Mouse (Mus musculus): ENCODE results near the gene Atad5. TPM values are rescaled to one million over a fixed set of nuclear protein-coding genes. Genes with fewer than 3 reads are reported as not detected.
A peak's percentile ranks its signal among the peaks of the same experiment; 100 is the strongest.
"Not testable (repeated sequence)": the region's sequence is repeated elsewhere in the genome, so short reads cannot be mapped to it uniquely, and the experiment has no call there.

Gene Atad5
- polyA plus RNA-seq, 1 experiment from 2014 or later, result 4.4 TPM

- no peak overlapping the region for H3K27ac ChIP-seq
- H3K36me3 ChIP-seq, result peaks cover 51% of the 10 kb centered on the region
- H3K4me1 ChIP-seq (replicated peaks), result peaks cover 4% of the 10 kb centered on the region
- WGBS, result 87% methylated on average over 13 of the region's 13 CpGs
- H3K9me3 ChIP-seq (replicated peaks), result no peaks in the 10 kb centered on the region
- H3K27me3 ChIP-seq, result no peaks in the 10 kb centered on the region
- H3K9ac ChIP-seq, result no peak overlapping the region
- no peak overlapping the region for H3K4me2 ChIP-seq
- no peak for ATAC-seq (replicated peaks; ENCODE audit: insufficient number of reproducible peaks, insufficient read depth, low FRiP score, low read depth)
- no peak overlapping the region for H3K4me3 ChIP-seq
These were observed 47.6 kb downstream of the Atad5 start for GRCm38 (mm10) chr11:80136786-80137185.

GRCm38 (mm10) chr11:80137773-80138172, 48.6 kb downstream of the Atad5 start:
- Histone ChIP-seq H3K9ac (no peak overlapping the region), H3K27me3 (no peaks in the 10 kb centered on the region), H3K36me3 (peaks cover 41% of the 10 kb centered on the region), H3K27ac (no peak overlapping the region), H3K4me3 (no peak overlapping the region), H3K9me3 (replicated peaks) (no peaks in the 10 kb centered on the region), H3K4me2 (no peak overlapping the region), H3K4me1 (replicated peaks) (peaks cover 8% of the 10 kb centered on the region)
- no peak for ATAC-seq (replicated peaks; ENCODE audit: insufficient number of reproducible peaks, insufficient read depth, low FRiP score, low read depth)
- WGBS, result 87% methylated on average over 5 of the region's 5 CpGs

- Histone ChIP-seq H3K9me3 (replicated peaks) (no peaks in the 10 kb centered on the region), H3K27ac (peak within 1 kb of the TSS; percentile 81), H3K4me3 (peak within 1 kb of the TSS; percentile 66), H3K9ac (peak within 1 kb of the TSS; percentile 72), H3K27me3 (no peaks in the 10 kb centered on the region), H3K4me2 (peak within 1 kb of the TSS; percentile 83), H3K36me3 (peaks cover 21% of the 10 kb centered on the region), H3K4me1 (replicated peaks) (peaks cover 12% of the 10 kb centered on the region)
- under 1% methylated on average over 40 of the region's 40 CpGs for WGBS
- ATAC-seq (replicated peaks; ENCODE audit: insufficient number of reproducible peaks, insufficient read depth, low FRiP score, low read depth), result peak; percentile 82
These were observed 52.8 kb downstream of the Atad5 start, which contains the start of gene Tefm for GRCm38 (mm10) chr11:80141825-80142521. Gene Tefm, minus strand, starts transcription at chr11:80142175.

- Histone ChIP-seq H3K4me2 (peak overlapping the region; percentile 83), H3K9ac (peak overlapping the region; percentile 72; the same call in 1 of the 2 replicates), H3K27ac (no peak overlapping the region), H3K36me3 (peaks cover 17% of the 10 kb centered on the region), H3K4me1 (replicated peaks) (peaks cover 12% of the 10 kb centered on the region), H3K27me3 (no peaks in the 10 kb centered on the region), H3K9me3 (replicated peaks) (no peaks in the 10 kb centered on the region), H3K4me3 (peak overlapping the region; percentile 66)
- 47% methylated on average over 8 of the region's 8 CpGs for WGBS
- ATAC-seq (replicated peaks; ENCODE audit: insufficient number of reproducible peaks, insufficient read depth, low FRiP score, low read depth), result no peak
These were observed 53.7 kb downstream of the Atad5 start for GRCm38 (mm10) chr11:80142872-80143271.

- no peak overlapping the region for H3K9ac ChIP-seq
- 41% methylated on average over 10 of the region's 10 CpGs for WGBS
- H3K4me2 ChIP-seq, result no peak overlapping the region
These were observed 56.6 kb downstream of the Atad5 start for GRCm38 (mm10) chr11:80145787-80146275.

GRCm38 (mm10) chr11:80147748-80148147, 58.5 kb downstream of the Atad5 start:
- peaks cover 6% of the 10 kb centered on the region; the same call in 1 of the 2 replicates for H3K27me3 ChIP-seq
- H3K4me3 ChIP-seq, result no peak overlapping the region
- H3K9me3 ChIP-seq (replicated peaks), result no peaks in the 10 kb centered on the region
- no peak overlapping the region for H3K27ac ChIP-seq
- ATAC-seq (replicated peaks; ENCODE audit: insufficient number of reproducible peaks, insufficient read depth, low FRiP score, low read depth), result no peak
- no peaks in the 10 kb centered on the region for H3K36me3 ChIP-seq
- H3K4me1 ChIP-seq (replicated peaks), result peaks cover 4% of the 10 kb centered on the region
- H3K4me2 ChIP-seq, result no peak overlapping the region
- 66% methylated on average over 6 of the region's 6 CpGs for WGBS
- H3K9ac ChIP-seq, result no peak overlapping the region

More at GRCm38 (mm10) chr11:80145787-80146275, 56.6 kb downstream of the Atad5 start:
- H3K4me1 ChIP-seq (replicated peaks), result peaks cover 12% of the 10 kb centered on the region
- H3K27ac ChIP-seq, result 0 out of 2 replicates have a peak overlapping the region, but pooled peaks have one; percentile 27
- H3K9me3 ChIP-seq (replicated peaks), result no peaks in the 10 kb centered on the region
- ATAC-seq (replicated peaks; ENCODE audit: insufficient number of reproducible peaks, insufficient read depth, low FRiP score, low read depth), result no peak
- H3K27me3 ChIP-seq, result no peaks in the 10 kb centered on the region
- no peak overlapping the region for H3K4me3 ChIP-seq
- H3K36me3 ChIP-seq, result no peaks in the 10 kb centered on the region

GRCm38 (mm10) chr11:80148313-80148712, 59.1 kb downstream of the Atad5 start:
- peaks cover 9% of the 10 kb centered on the region; the same call in 1 of the 2 replicates for H3K27me3 ChIP-seq
- no peaks in the 10 kb centered on the region for H3K9me3 ChIP-seq (replicated peaks)
- H3K4me3 ChIP-seq, result no peak overlapping the region
- H3K4me1 ChIP-seq (replicated peaks), result no peaks in the 10 kb centered on the region; the same call in 1 of the 2 replicates
- no peak overlapping the region for H3K9ac ChIP-seq
- no peak overlapping the region for H3K4me2 ChIP-seq
- no peak overlapping the region for H3K27ac ChIP-seq
- no peaks in the 10 kb centered on the region for H3K36me3 ChIP-seq
- ATAC-seq (replicated peaks; ENCODE audit: insufficient number of reproducible peaks, insufficient read depth, low FRiP score, low read depth), result no peak
- WGBS, result 22% methylated on average over 1 of the region's 1 CpGs

- peaks cover 15% of the 10 kb centered on the region for H3K27me3 ChIP-seq
- H3K4me2 ChIP-seq; ATAC-seq (replicated peaks; ENCODE audit: insufficient number of reproducible peaks, insufficient read depth, low FRiP score, low read depth); H3K9me3 ChIP-seq (replicated peaks); H3K36me3 ChIP-seq; H3K27ac ChIP-seq; H3K9ac ChIP-seq; H3K4me1 ChIP-seq (replicated peaks); H3K4me3 ChIP-seq: not testable (repeated sequence)
- 69% methylated on average over 2 of the region's 4 CpGs for WGBS
These were observed 59.8 kb downstream of the Atad5 start for GRCm38 (mm10) chr11:80148974-80149373.

GRCm38 (mm10) chr11:80149412-80150023, 60.3 kb downstream of the Atad5 start:
- WGBS, result 76% methylated on average over 8 of the region's 8 CpGs
- Histone ChIP-seq H3K36me3 (no peaks in the 10 kb centered on the region), H3K9ac (no peak overlapping the region), H3K27ac (no peak overlapping the region), H3K4me2 (no peak overlapping the region), H3K27me3 (peaks cover 21% of the 10 kb centered on the region), H3K4me3 (no peak overlapping the region), H3K9me3 (replicated peaks) (no peaks in the 10 kb centered on the region), H3K4me1 (replicated peaks) (peaks cover 11% of the 10 kb centered on the region)
- no peak for ATAC-seq (replicated peaks; ENCODE audit: insufficient number of reproducible peaks, insufficient read depth, low FRiP score, low read depth)

- peaks cover 31% of the 10 kb centered on the region for H3K27me3 ChIP-seq
- no peaks in the 10 kb centered on the region for H3K36me3 ChIP-seq
- no peaks in the 10 kb centered on the region for H3K9me3 ChIP-seq (replicated peaks)
- no peak for ATAC-seq (replicated peaks; ENCODE audit: insufficient number of reproducible peaks, insufficient read depth, low FRiP score, low read depth)
- peaks cover 12% of the 10 kb centered on the region for H3K4me1 ChIP-seq (replicated peaks)
- H3K27ac ChIP-seq, result no peak overlapping the region
- H3K4me2 ChIP-seq, result no peak overlapping the region
- WGBS, result 64% methylated on average over 5 of the region's 5 CpGs
- H3K9ac ChIP-seq, result no peak overlapping the region
- H3K4me3 ChIP-seq, result no peak overlapping the region
These were observed 61.4 kb downstream of the Atad5 start for GRCm38 (mm10) chr11:80150566-80150965.

- peaks cover 12% of the 10 kb centered on the region for H3K4me1 ChIP-seq (replicated peaks)
- H3K9ac ChIP-seq, result no peak overlapping the region
- no peak for ATAC-seq (replicated peaks; ENCODE audit: insufficient number of reproducible peaks, insufficient read depth, low FRiP score, low read depth)
- no peaks in the 10 kb centered on the region for H3K36me3 ChIP-seq
- H3K27me3 ChIP-seq, result peaks cover 38% of the 10 kb centered on the region
- WGBS, result 53% methylated on average over 2 of the region's 2 CpGs
- H3K27ac ChIP-seq, result no peak overlapping the region
- H3K9me3 ChIP-seq (replicated peaks), result no peaks in the 10 kb centered on the region
- H3K4me3 ChIP-seq, result no peak overlapping the region
- no peak overlapping the region for H3K4me2 ChIP-seq
These were observed 62.3 kb downstream of the Atad5 start for GRCm38 (mm10) chr11:80151541-80151940.

Measured in heart, embryonic 15.5 days (tissue).